ENCODE assay signal across 9 mouse cellular contexts in the genomic region with DNA sequence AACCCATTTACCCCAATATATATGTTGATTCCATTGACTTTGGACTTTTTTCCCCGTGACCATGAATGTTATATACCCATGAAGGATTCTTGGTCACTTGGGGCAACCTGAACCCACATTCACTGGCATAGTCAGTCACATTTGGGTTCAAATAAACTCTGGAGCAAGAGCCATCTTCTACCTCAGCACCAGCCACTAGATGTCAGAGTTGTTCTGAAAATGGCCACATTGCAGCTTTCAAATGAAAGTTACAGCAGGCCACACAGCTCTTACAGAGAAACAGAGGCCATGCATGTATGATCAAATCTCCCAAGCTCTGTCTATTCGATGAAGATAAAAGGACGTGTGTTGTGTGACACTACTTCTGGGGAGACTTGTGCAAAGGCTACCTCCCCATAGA. TPM values are rescaled to one million over a fixed set of nuclear protein-coding genes. Genes with fewer than 3 reads are reported as not detected.
DNase-seq lines count a peak whose midpoint lies in the region; ATAC-seq lines count a peak whose summit lies in the region.
"Had no signal": no experiment of that assay in that cellular context is flagged by ENCODE, and none has a peak within 500 bp of the region (broad histone marks: within the 10 kb centered on the region; RNA-seq: fewer than 3 reads in every experiment).

No protein-coding gene starts in this region.

- no peak overlapping the region for H3K4me2 ChIP-seq in liver, embryonic 11.5 days
- no peak overlapping the region for H3K4me2 ChIP-seq in liver, embryonic 12.5 days
- H3K4me2 ChIP-seq: heart, embryonic 13.5 days had no signal

- 42% methylated on average over 3 of the region's 3 CpGs for WGBS in liver, embryonic 11.5 days
- WGBS in liver, embryonic 12.5 days (ENCODE audit: insufficient replicate concordance), result 36% methylated on average over 3 of the region's 3 CpGs

- ATAC-seq in liver, embryonic 11.5 days (replicated peaks; ENCODE audit: low FRiP score), result peak; percentile 31; the same call in 1 of the 2 replicates
- no peak for ATAC-seq in liver, embryonic 12.5 days
- ATAC-seq in cerebellum, adult (ENCODE audit: insufficient number of reproducible peaks, low FRiP score, low TSS enrichment), result no peak

- no peak overlapping the region for H3K9ac ChIP-seq in liver, embryonic 11.5 days (ENCODE audit: low read depth, low read length)
- no peak overlapping the region for H3K9ac ChIP-seq in liver, embryonic 12.5 days
- H3K9ac ChIP-seq: heart, embryonic 13.5 days had no signal

- H3K9me3 ChIP-seq in liver, embryonic 11.5 days (ENCODE audit: control insufficient read depth, low read length), result no peaks in the 10 kb centered on the region
- H3K9me3 ChIP-seq in liver, embryonic 12.5 days (replicated peaks), result no peaks in the 10 kb centered on the region
- H3K9me3 ChIP-seq: heart, embryonic 13.5 days had no signal

- no peaks in the 10 kb centered on the region for H3K4me1 ChIP-seq in liver, embryonic 11.5 days (replicated peaks; ENCODE audit: control insufficient read depth, insufficient read depth, low read length)
- no peaks in the 10 kb centered on the region for H3K4me1 ChIP-seq in liver, embryonic 12.5 days
- H3K4me1 ChIP-seq: heart, embryonic 13.5 days had no signal

- H3K36me3 ChIP-seq in liver, embryonic 11.5 days (ENCODE audit: control insufficient read depth, insufficient read depth, low read length), result no peaks in the 10 kb centered on the region
- no peaks in the 10 kb centered on the region for H3K36me3 ChIP-seq in liver, embryonic 12.5 days
- H3K36me3 ChIP-seq: heart, embryonic 13.5 days had no signal

- no peak overlapping the region for H3K4me3 ChIP-seq in liver, embryonic 11.5 days (ENCODE audit: low read depth, low read length)
- no peak overlapping the region for H3K4me3 ChIP-seq in liver, embryonic 12.5 days
- H3K4me3 ChIP-seq: heart, embryonic 13.5 days had no signal

- intact Hi-C loops in left cerebral cortex, postnatal 4 days (cut with DNase I), result no loop called here

- H3K27me3 ChIP-seq in liver, embryonic 11.5 days (replicated peaks; ENCODE audit: control insufficient read depth, insufficient read depth, low read length), result no peaks in the 10 kb centered on the region
- no peaks in the 10 kb centered on the region for H3K27me3 ChIP-seq in liver, embryonic 12.5 days (replicated peaks)
- H3K27me3 ChIP-seq: heart, embryonic 13.5 days had no signal

- peak; percentile 44 to 51 for DNase-seq in cerebellum, postnatal 10 days
- DNase-seq in cerebellum, adult 11-12 months, result no peak
- no peak for DNase-seq in liver, embryonic 11.5 days (ENCODE audit: low spot score)
- DNase-seq in embryo, embryonic 10.5 days (ENCODE audit: low spot score), result peak; percentile 39
- DNase-seq in left cerebral cortex, postnatal 4 days, result peak; percentile 8
- peak; percentile 29 for DNase-seq in right cerebral cortex, postnatal 14 days

- no peak overlapping the region for H3K27ac ChIP-seq in liver, embryonic 11.5 days (ENCODE audit: low read depth, low read length)
- no peak overlapping the region for H3K27ac ChIP-seq in liver, embryonic 12.5 days
- H3K27ac ChIP-seq: heart, embryonic 13.5 days had no signal

RNA-seq across cellular contexts. Expression of a gene that starts 11.6 kb away (rescaled TPM):
- 3.7 and 4.2 TPM in 2 replicates for polyA plus RNA-seq in liver, embryonic 11.5 days (2014; fragmentation: Nextera tagmentation; extraction: Ambion mirVana)
- polyA plus RNA-seq in liver, embryonic 12.5 days (2016; fragmentation: Nextera tagmentation; extraction: Ambion mirVana), result 3.6 and 3.7 TPM in 2 replicates
- not detected for total RNA-seq in left cerebral cortex, postnatal 4 days (2021)

RNA-seq across cellular contexts. Expression of a gene that starts 49.8 kb away (rescaled TPM):
- 35.0 and 38.9 TPM in 2 replicates for polyA plus RNA-seq in liver, embryonic 11.5 days (2014; fragmentation: Nextera tagmentation; extraction: Ambion mirVana)
- polyA plus RNA-seq in liver, embryonic 12.5 days (2016; fragmentation: Nextera tagmentation; extraction: Ambion mirVana), result 28.2 and 28.6 TPM in 2 replicates
- total RNA-seq in left cerebral cortex, postnatal 4 days (2021), result 10 to 100 TPM; 29.1 to 37.9 TPM

Comparison
In these comparisons a context has a peak if more than half of its experiments do, and no peak if none do; other contexts are left out.
1. DNase-seq: peak in cerebellum, postnatal 10 days (2 of 2), embryo, embryonic 10.5 days (single experiment), left cerebral cortex, postnatal 4 days (single experiment) and right cerebral cortex, postnatal 14 days (single experiment); none in cerebellum, adult 11-12 months (single experiment) and liver, embryonic 11.5 days (single experiment).